Mouse (Mus musculus) kidney, postnatal 25 days (tissue): ENCODE data around the gene Bcat2.

ENCODE experiments used
- DNase-seq, 2 experiments: peaks; one replicate each; pipeline ENCODE4 v3.0.0; 2021; ENCODE audit warnings: mixed read lengths in 2 of 2

The Bcat2 gene

GRCm38 (mm10) chr7:45550821-45551511, 19.0 kb upstream of the Bcat2 start:
- DNase-seq = no peak

GRCm38 (mm10) chr7:45551512-45551883, 18.5 kb upstream of the Bcat2 start:
- DNase-seq = no peak

- DNase-seq = no peak
Measured at GRCm38 (mm10) chr7:45553519-45553918, 16.4 kb upstream of the Bcat2 start.

GRCm38 (mm10) chr7:45553990-45554389, 16.0 kb upstream of the Bcat2 start:
- DNase-seq = no peak

GRCm38 (mm10) chr7:45554744-45555143, 15.2 kb upstream of the Bcat2 start, which contains the start of gene Hsd17b14:
Hsd17b14 (plus strand) TSS chr7:45554893.
- DNase-seq = peak in 1 of 2 experiments; percentile 53

- DNase-seq = peak; percentile 88
Measured at GRCm38 (mm10) chr7:45555787-45556186, 14.2 kb upstream of the Bcat2 start.

- peak; percentile 31 to 75 for DNase-seq
Measured at GRCm38 (mm10) chr7:45558907-45559306, 11.0 kb upstream of the Bcat2 start.

GRCm38 (mm10) chr7:45560241-45560640, 9.7 kb upstream of the Bcat2 start:
- peak in 1 of 2 experiments; percentile 39 for DNase-seq

- peak; percentile 79 to 86 for DNase-seq
Measured at GRCm38 (mm10) chr7:45560843-45561623, 8.9 kb upstream of the Bcat2 start.

GRCm38 (mm10) chr7:45561624-45562520, 8.1 kb upstream of the Bcat2 start:
- DNase-seq = peak in 1 of 2 experiments; percentile 35

- DNase-seq = peak in 1 of 2 experiments; percentile 10
Measured at GRCm38 (mm10) chr7:45564811-45565210, 5.1 kb upstream of the Bcat2 start.

- DNase-seq = peak in 1 of 2 experiments; percentile 14
Measured at GRCm38 (mm10) chr7:45565446-45565845, 4.5 kb upstream of the Bcat2 start.

- peak in 1 of 2 experiments; percentile 48 for DNase-seq
Measured at GRCm38 (mm10) chr7:45567112-45567779, 2.7 kb upstream of the Bcat2 start.

GRCm38 (mm10) chr7:45567780-45568516, 2.0 kb upstream of the Bcat2 start:
- DNase-seq = peak; percentile 98 to 99

- peak in 1 of 2 experiments; percentile 19 for DNase-seq
Measured at GRCm38 (mm10) chr7:45568601-45569473, 1.1 kb upstream of the Bcat2 start.

- DNase-seq = peak in 1 of 2 experiments; percentile 19
Measured at GRCm38 (mm10) chr7:45571966-45572365, 2.0 kb downstream of the Bcat2 start.

GRCm38 (mm10) chr7:45573954-45574353, 4.0 kb downstream of the Bcat2 start:
- peak; percentile 52 to 69 for DNase-seq

- DNase-seq = peak; percentile 81 to 90
Measured at GRCm38 (mm10) chr7:45574472-45575379, 4.8 kb downstream of the Bcat2 start.

GRCm38 (mm10) chr7:45585923-45586322, 16.0 kb downstream of the Bcat2 start:
- DNase-seq = peak in 1 of 2 experiments; percentile 33
